Mouse (Mus musculus) erythroblast, embryonic 14.5 days (primary cell): ENCODE results near the gene Rundc3a.

Experiments used
- GATA1 ChIP-seq: IDR thresholded peaks from 2 replicates; pipeline ENCODE4 v1.6.1; 2012; ENCODE audit warnings: low read length, inconsistent platforms, mixed read lengths
- TAL1 ChIP-seq: IDR thresholded peaks from 3 replicates; pipeline ENCODE4 v1.6.1; 2012; ENCODE audit warnings: low read length, inconsistent platforms, mixed read lengths

DNA sequence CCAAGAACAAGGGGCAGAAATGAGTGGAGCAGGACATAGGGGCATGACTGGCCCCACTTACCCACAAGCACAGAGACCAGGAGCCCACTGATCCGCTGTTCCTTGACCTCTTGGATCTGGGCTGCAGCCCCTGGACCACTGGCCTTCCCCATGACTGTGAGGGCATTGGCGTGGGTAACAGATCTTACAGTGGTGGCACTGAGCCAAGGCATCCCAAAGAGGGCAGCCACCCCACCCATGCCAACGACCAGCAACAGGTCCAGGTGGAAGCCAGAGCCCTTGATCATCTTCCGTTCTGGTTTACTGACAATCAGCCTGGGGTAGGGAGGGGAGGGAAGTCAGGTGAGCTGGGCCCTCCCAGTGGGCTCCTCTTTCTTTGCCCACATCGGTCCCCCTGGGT is 40.8 kb upstream of the Rundc3a start:
- no peak for TF ChIP-seq GATA1
- no peak for TF ChIP-seq TAL1
